Mouse (Mus musculus) thymus, adult 2 months (tissue): ENCODE data around the gene Fto. TPM values are rescaled to one million over a fixed set of nuclear protein-coding genes. Genes with fewer than 3 reads are reported as not detected.

Source experiments
- DNase-seq: peaks from one replicate; pipeline ENCODE4 v3.0.0; 2021
- H3K27ac ChIP-seq: fragments of 200-500 bp; 2 replicates; pipeline ENCODE4 v1.5.1; 2012; ENCODE audit warnings: low read length, control low read depth; ENCODE audit not compliant: control insufficient read depth, insufficient read depth
- H3K27me3 ChIP-seq: fragments of 200-500 bp; 2 replicates; pipeline ENCODE4 v1.6.1; 2012; ENCODE audit warnings: mild to moderate bottlenecking, low read length, moderate library complexity, mixed read lengths; ENCODE audit not compliant: control insufficient read depth, insufficient read depth
- H3K36me3 ChIP-seq: fragments of 200-500 bp; 2 replicates; pipeline ENCODE4 v1.6.1; 2012; ENCODE audit warnings: mild to moderate bottlenecking, low read length, moderate library complexity; ENCODE audit not compliant: control insufficient read depth, insufficient read depth
- H3K4me1 ChIP-seq: fragments of 200-500 bp; replicated peaks from 2 replicates; pipeline ENCODE4 v1.6.1; 2012; ENCODE audit warnings: low read length; ENCODE audit not compliant: control insufficient read depth, insufficient read depth
- H3K4me3 ChIP-seq: fragments of 200-500 bp; 2 replicates; pipeline ENCODE4 v1.5.1; 2012; ENCODE audit warnings: mild to moderate bottlenecking, low read length, control low read depth, moderate library complexity; ENCODE audit not compliant: control insufficient read depth, insufficient read depth
- CTCF ChIP-seq: fragments of 200-500 bp; IDR thresholded peaks from 2 replicates; pipeline ENCODE4 v1.5.1; 2012; ENCODE audit warnings: mild to moderate bottlenecking, control low read depth, low read length, moderate library complexity, borderline replicate concordance; ENCODE audit not compliant: control insufficient read depth, poor library complexity, insufficient read depth; ENCODE audit errors: extremely low read depth
- POLR2A ChIP-seq: fragments of 200-500 bp; IDR thresholded peaks from 2 replicates; pipeline ENCODE4 v1.6.1; 2012; ENCODE audit warnings: mild to moderate bottlenecking, low read length, control low read depth, moderate library complexity; ENCODE audit not compliant: control insufficient read depth, poor library complexity, insufficient read depth; ENCODE audit errors: extremely low read depth
- WGBS: fragments of 180-500 bp; shearing (Covaris S2); methylation state at CpG from one replicate; pipeline ENCODE4 v1.1.7; 2018; 5-methylcytosine and 5-hydroxymethylcytosine counted together
- polyA plus RNA-seq: library from polyadenylated mRNA; depleted of rRNA; stranded (reverse); fragments of >200 nt; gene quantifications from 2 replicates; pipeline ENCODE4 v1.2.3, GENCODE M21; 2012

The Fto gene
- polyA plus RNA-seq, 1 experiment: 29.9 TPM

- DNase-seq: no peak
- WGBS: 73% methylated on average over 9 of the region's 9 CpGs
- no peak overlapping the region for H3K4me3 ChIP-seq
- no peaks in the 10 kb centered on the region for H3K36me3 ChIP-seq
- no peaks in the 10 kb centered on the region for H3K27me3 ChIP-seq
- no peak overlapping the region for H3K27ac ChIP-seq
- TF ChIP-seq POLR2A: no peak
- no peak for TF ChIP-seq CTCF
- no peaks in the 10 kb centered on the region for H3K4me1 ChIP-seq
These were observed 77.2 kb downstream of the Fto start for GRCm38 (mm10) chr8:91390369-91391020.

GRCm38 (mm10) chr8:91392261-91392660 is 78.9 kb downstream of the Fto start:
- Histone ChIP-seq H3K4me1 (no peaks in the 10 kb centered on the region), H3K27me3 (no peaks in the 10 kb centered on the region), H3K4me3 (no peak overlapping the region), H3K27ac (no peak overlapping the region), H3K36me3 (no peaks in the 10 kb centered on the region)
- TF ChIP-seq POLR2A (no peak), CTCF (no peak)
- WGBS: 95% methylated on average over 7 of the region's 7 CpGs
- no peak for DNase-seq

- Histone ChIP-seq H3K4me1 (no peaks in the 10 kb centered on the region), H3K36me3 (no peaks in the 10 kb centered on the region), H3K27me3 (no peaks in the 10 kb centered on the region), H3K27ac (no peak overlapping the region), H3K4me3 (no peak overlapping the region)
- TF ChIP-seq POLR2A: no peak
- TF ChIP-seq CTCF: no peak
- WGBS: 82% methylated on average over 6 of the region's 6 CpGs
- no peak for DNase-seq
These were observed 82.2 kb downstream of the Fto start for GRCm38 (mm10) chr8:91395340-91396055.

DNA sequence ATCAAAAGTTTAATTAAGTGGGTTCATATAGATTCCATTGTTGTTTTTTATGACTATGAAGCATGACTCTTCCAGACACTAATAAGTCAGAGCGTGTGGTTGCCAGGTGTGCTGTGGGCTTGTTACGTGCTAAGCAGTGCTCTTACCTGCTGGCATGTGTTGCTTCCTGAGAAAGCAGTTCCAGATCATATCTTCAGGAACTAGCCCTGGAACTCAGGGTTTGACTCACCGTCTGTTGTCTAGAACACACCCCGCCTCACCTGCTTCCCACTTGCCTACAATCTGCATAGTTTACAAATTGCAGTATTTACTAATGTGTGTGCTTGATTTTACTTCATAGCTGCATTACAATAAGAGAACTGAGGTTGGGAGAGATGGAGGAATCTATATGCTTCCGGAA is 84.7 kb downstream of the Fto start:
- TF ChIP-seq CTCF (no peak), POLR2A (no peak)
- no peak overlapping the region for H3K4me3 ChIP-seq
- WGBS: 94% methylated on average over 5 of the region's 5 CpGs
- H3K27me3 ChIP-seq: no peaks in the 10 kb centered on the region
- no peak overlapping the region for H3K27ac ChIP-seq
- DNase-seq: no peak
- no peaks in the 10 kb centered on the region for H3K4me1 ChIP-seq
- H3K36me3 ChIP-seq: no peaks in the 10 kb centered on the region

GRCm38 (mm10) chr8:91402980-91403975 is 90.0 kb downstream of the Fto start:
- H3K36me3 ChIP-seq: no peaks in the 10 kb centered on the region; the same call in 1 of the 2 replicates
- no peak overlapping the region for H3K4me3 ChIP-seq
- 94% methylated on average over 9 of the region's 9 CpGs for WGBS
- H3K27ac ChIP-seq: no peak overlapping the region
- H3K4me1 ChIP-seq: no peaks in the 10 kb centered on the region
- H3K27me3 ChIP-seq: no peaks in the 10 kb centered on the region
- TF ChIP-seq CTCF: no peak
- TF ChIP-seq POLR2A: no peak
- DNase-seq: no peak

- H3K4me3 ChIP-seq: no peak overlapping the region
- H3K36me3 ChIP-seq: peaks cover 1% of the 10 kb centered on the region; the same call in 1 of the 2 replicates
- no peaks in the 10 kb centered on the region for H3K27me3 ChIP-seq
- 94% methylated on average over 7 of the region's 7 CpGs for WGBS
- no peak for DNase-seq
- H3K27ac ChIP-seq: no peak overlapping the region
- TF ChIP-seq CTCF: no peak
- no peak for TF ChIP-seq POLR2A
- no peaks in the 10 kb centered on the region for H3K4me1 ChIP-seq
These were observed 91.0 kb downstream of the Fto start for GRCm38 (mm10) chr8:91404311-91404710.
